Mouse (Mus musculus) kidney, embryonic 14.5 days (tissue): ENCODE measurements at regions not wholly inside any gene's neighbourhood (a gene's known extent, or its start where the extent isn't known, plus 50 kb on each side); places are given as distances from the start of the nearest gene placed in this dataset.

Source experiments
- ATAC-seq: fragments of 200-750 bp; cut with Nextera tagmentation; 2 replicates; pipeline ENCODE4 v1.8.0; 2017; ENCODE audit warnings: moderate number of reproducible peaks, mild to moderate bottlenecking, moderate TSS enrichment, moderate library complexity; ENCODE audit not compliant: low FRiP score, low TSS enrichment
- H3K27ac ChIP-seq: fragments of 300-500 bp; sonication (generic); 2 replicates; pipeline ENCODE4 v1.5.1; 2014; ENCODE audit warnings: low read depth, mild to moderate bottlenecking, low read length, moderate library complexity, mixed read lengths
- H3K27me3 ChIP-seq: fragments of 300-500 bp; sonication (generic); 2 replicates; pipeline ENCODE4 v1.6.1; 2014; ENCODE audit warnings: mild to moderate bottlenecking, low read length; ENCODE audit not compliant: control insufficient read depth, insufficient read depth
- H3K36me3 ChIP-seq: fragments of 300-500 bp; sonication (generic); 2 replicates; pipeline ENCODE4 v1.6.1; 2014; ENCODE audit warnings: low read length, mixed read lengths; ENCODE audit not compliant: control insufficient read depth, insufficient read depth
- H3K4me1 ChIP-seq: fragments of 300-500 bp; sonication (generic); 2 replicates; pipeline ENCODE4 v1.6.1; 2014; ENCODE audit warnings: low read length, mixed read lengths; ENCODE audit not compliant: control insufficient read depth, insufficient read depth
- H3K4me2 ChIP-seq: fragments of 300-500 bp; sonication (generic); replicated peaks from 2 replicates; pipeline ENCODE4 v1.6.1; 2014; ENCODE audit warnings: low read depth, mild to moderate bottlenecking, low read length
- H3K4me3 ChIP-seq: fragments of 300-500 bp; sonication (generic); 2 replicates; pipeline ENCODE4 v1.5.1; 2014; ENCODE audit warnings: mild to moderate bottlenecking, low read length
- H3K9ac ChIP-seq: fragments of 300-500 bp; sonication (generic); 2 replicates; pipeline ENCODE4 v1.6.1; 2014; ENCODE audit warnings: low read depth, mild to moderate bottlenecking, low read length, moderate library complexity
- H3K9me3 ChIP-seq: fragments of 300-500 bp; sonication (generic); 2 replicates; pipeline ENCODE4 v1.6.1; 2016; ENCODE audit warnings: low read length; ENCODE audit not compliant: control insufficient read depth
- WGBS: fragments of 180-500 bp; shearing (Covaris S2); extraction: QIAGEN DNeasy Blood & Tissue Kit; methylation state at CpG from one replicate; pipeline ENCODE4 v1.1.7; 2014; 5-methylcytosine and 5-hydroxymethylcytosine counted together

GRCm38 (mm10) chr8:74781087-74781486 is 91.9 kb upstream of the Isx start:
- H3K9me3 ChIP-seq = peaks cover 11% of the 10 kb centered on the region; the same call in 1 of the 2 replicates
- H3K4me3 ChIP-seq = no peak overlapping the region
- no peaks in the 10 kb centered on the region for H3K4me1 ChIP-seq
- H3K9ac ChIP-seq = no peak overlapping the region
- no peak for ATAC-seq
- H3K36me3 ChIP-seq = no peaks in the 10 kb centered on the region
- H3K4me2 ChIP-seq = no peak overlapping the region
- no peaks in the 10 kb centered on the region for H3K27me3 ChIP-seq
- H3K27ac ChIP-seq = no peak overlapping the region
- WGBS = 81% methylated on average over 1 of the region's 1 CpGs

DNA sequence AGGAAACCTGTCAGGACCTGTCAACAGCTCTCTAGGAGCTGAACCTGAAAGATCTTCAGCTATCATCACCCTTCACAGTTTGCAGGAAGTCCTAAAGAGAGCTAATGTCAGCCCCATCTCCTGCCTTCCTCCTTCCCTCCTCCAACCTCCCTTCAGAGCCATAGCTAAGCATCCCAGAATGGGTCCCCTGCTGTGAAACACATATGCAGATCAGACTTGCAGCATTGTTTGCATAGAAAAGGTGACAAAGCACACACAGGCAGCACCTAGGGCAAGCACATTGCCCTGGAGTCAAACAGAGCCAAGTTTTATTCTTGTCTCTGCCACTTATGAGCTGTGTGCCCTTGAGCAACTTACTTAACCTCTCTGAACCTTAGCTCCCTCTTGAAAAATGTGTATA is 64.3 kb upstream of the Isx start:
- ATAC-seq = no peak
- Histone ChIP-seq H3K4me2 (no peak overlapping the region), H3K9me3 (no peaks in the 10 kb centered on the region), H3K36me3 (no peaks in the 10 kb centered on the region), H3K9ac (no peak overlapping the region), H3K4me3 (no peak overlapping the region), H3K4me1 (no peaks in the 10 kb centered on the region), H3K27ac (no peak overlapping the region), H3K27me3 (no peaks in the 10 kb centered on the region)

DNA sequence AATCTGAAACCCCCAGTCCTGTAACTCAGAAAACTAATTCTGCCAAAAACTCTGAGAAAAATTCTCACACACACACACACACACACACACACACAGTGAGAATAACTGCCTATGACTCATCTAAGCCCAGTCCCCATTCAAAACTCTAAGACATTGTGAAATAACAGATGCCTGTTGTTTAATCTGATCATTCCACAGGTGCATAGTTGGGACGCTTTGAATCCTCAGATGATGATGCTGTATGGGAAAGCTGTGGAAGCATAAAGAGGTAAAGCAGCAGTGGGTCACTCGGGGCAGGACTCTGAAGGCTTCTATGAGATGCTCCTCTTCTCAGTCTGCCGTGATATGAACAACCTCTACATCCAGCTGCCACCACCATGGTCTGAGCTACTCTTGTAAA is 62.9 kb upstream of the Isx start:
- H3K27me3 ChIP-seq = no peaks in the 10 kb centered on the region
- WGBS = 83% methylated on average over 3 of the region's 3 CpGs
- ATAC-seq = no peak
- H3K9ac ChIP-seq = no peak overlapping the region
- no peak overlapping the region for H3K27ac ChIP-seq
- no peak overlapping the region for H3K4me3 ChIP-seq
- H3K4me2 ChIP-seq = no peak overlapping the region
- no peaks in the 10 kb centered on the region for H3K4me1 ChIP-seq
- H3K36me3 ChIP-seq = no peaks in the 10 kb centered on the region
- H3K9me3 ChIP-seq = no peaks in the 10 kb centered on the region

- Histone ChIP-seq H3K4me3 (no peak overlapping the region), H3K27ac (no peak overlapping the region), H3K4me2 (no peak overlapping the region), H3K4me1 (no peaks in the 10 kb centered on the region), H3K36me3 (no peaks in the 10 kb centered on the region), H3K9me3 (no peaks in the 10 kb centered on the region), H3K9ac (no peak overlapping the region), H3K27me3 (no peaks in the 10 kb centered on the region)
- WGBS = 58% methylated on average over 1 of the region's 1 CpGs
- ATAC-seq = no peak
These were observed 54.5 kb upstream of the Isx start for GRCm38 (mm10) chr8:74818434-74818833.

DNA sequence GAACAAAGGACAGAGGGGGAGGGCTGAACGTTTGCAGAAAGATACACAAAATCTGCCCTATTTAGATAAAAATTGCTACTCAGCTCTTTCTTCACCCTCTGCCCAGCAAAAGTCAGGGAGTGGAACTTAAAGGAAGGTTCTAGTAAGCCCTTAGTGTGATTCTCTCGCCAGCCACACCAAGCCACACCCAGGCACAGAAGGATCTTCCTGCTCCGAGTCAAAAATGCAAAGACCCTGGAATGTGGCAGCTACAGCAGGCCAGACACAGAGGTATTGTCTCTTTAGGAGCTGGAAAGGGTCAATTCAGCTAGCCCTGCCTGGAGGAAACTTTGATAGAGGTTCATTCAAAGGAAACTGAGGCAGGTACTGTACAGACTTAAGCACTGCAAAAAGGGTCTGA is 52.3 kb upstream of the Isx start:
- H3K27me3 ChIP-seq = no peaks in the 10 kb centered on the region
- H3K9ac ChIP-seq = no peak overlapping the region
- no peak for ATAC-seq
- H3K4me1 ChIP-seq = no peaks in the 10 kb centered on the region
- no peaks in the 10 kb centered on the region for H3K36me3 ChIP-seq
- H3K4me2 ChIP-seq = no peak overlapping the region
- H3K9me3 ChIP-seq = no peaks in the 10 kb centered on the region
- WGBS = 55% methylated on average over 3 of the region's 3 CpGs
- H3K27ac ChIP-seq = no peak overlapping the region
- no peak overlapping the region for H3K4me3 ChIP-seq

DNA sequence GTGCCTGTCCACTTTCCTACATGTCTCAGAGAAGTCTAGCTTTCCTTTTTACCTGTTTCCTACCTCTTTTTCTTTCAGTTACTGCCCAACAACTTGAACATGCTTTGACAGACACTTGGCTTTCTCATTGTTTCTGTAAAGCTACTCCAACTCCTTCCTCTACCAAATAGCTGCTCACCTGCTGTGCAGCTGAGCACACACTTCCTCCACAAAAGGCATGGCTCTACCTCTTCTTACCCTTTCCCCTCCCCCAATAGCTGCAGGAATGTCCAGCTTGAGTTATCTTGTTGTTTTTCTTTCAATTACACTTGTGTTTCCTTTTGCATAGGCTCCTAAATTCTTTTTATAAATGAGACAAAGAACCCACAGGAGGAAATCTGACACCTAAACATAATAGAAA is 50.7 kb upstream of the Isx start:
- no peak overlapping the region for H3K27ac ChIP-seq
- ATAC-seq = no peak
- H3K27me3 ChIP-seq = no peaks in the 10 kb centered on the region
- H3K9me3 ChIP-seq = no peaks in the 10 kb centered on the region
- H3K36me3 ChIP-seq = no peaks in the 10 kb centered on the region
- no peaks in the 10 kb centered on the region for H3K4me1 ChIP-seq
- no peak overlapping the region for H3K9ac ChIP-seq
- no peak overlapping the region for H3K4me3 ChIP-seq
- H3K4me2 ChIP-seq = no peak overlapping the region
